8 mouse cellular contexts compared by ENCODE assay signal in the genomic region with DNA sequence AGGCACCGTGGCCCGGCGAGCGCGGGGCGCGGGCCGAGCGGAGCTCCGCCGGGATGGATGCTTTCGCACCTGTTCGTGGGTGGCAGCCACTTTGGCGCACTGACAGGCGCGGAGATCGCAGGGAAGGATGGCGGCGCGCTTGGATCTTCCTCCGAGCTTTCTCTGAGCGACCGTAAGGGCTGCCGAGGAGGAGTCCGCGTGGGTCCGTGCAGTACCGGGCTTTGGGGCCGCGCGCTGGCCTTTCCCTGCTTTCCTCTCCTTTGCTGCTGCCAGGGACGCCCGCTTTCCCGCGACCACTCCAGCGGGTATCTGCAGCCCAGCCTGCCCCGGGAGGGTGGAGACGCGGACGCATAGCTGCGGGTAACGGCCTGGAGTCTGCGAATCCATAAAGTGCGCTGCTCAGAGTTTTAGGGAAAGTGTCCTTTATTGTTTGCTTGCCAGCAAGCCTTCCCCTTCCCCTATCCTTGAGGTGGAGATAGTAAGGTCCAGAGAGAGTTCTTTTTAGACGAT. TPM values are rescaled to one million over a fixed set of nuclear protein-coding genes. Genes with fewer than 3 reads are reported as not detected.
A peak's percentile ranks its signal among the peaks of the same experiment; 100 is the strongest.
DNase-seq lines count a peak whose midpoint lies in the region; ATAC-seq lines count a peak whose summit lies in the region.

No protein-coding gene starts in this region.

- peak overlapping the region; percentile 93 for H3K27ac ChIP-seq in heart, embryonic 11.5 days (ENCODE audit: low read depth, low read length)
- peak overlapping the region; percentile 72 for H3K27ac ChIP-seq in intestine, embryonic 14.5 days (ENCODE audit: low read depth)
- peak overlapping the region; percentile 92 for H3K27ac ChIP-seq in midbrain, embryonic 12.5 days (replicated peaks)

- H3K4me3 ChIP-seq in heart, embryonic 11.5 days (ENCODE audit: low read depth, low read length), result peak overlapping the region; percentile 94
- peak overlapping the region; percentile 74 for H3K4me3 ChIP-seq in intestine, embryonic 14.5 days (ENCODE audit: low read depth, low read length)
- H3K4me3 ChIP-seq in midbrain, embryonic 12.5 days, result peak overlapping the region; percentile 93

- H3K4me1 ChIP-seq in heart, embryonic 11.5 days (ENCODE audit: control insufficient read depth, insufficient read depth, low read length), result peaks cover 25% of the 10 kb centered on the region
- peaks cover 15% of the 10 kb centered on the region for H3K4me1 ChIP-seq in intestine, embryonic 14.5 days (replicated peaks; ENCODE audit: control insufficient read depth, insufficient read depth, low read length)
- peaks cover 24% of the 10 kb centered on the region for H3K4me1 ChIP-seq in midbrain, embryonic 12.5 days

- H3K27me3 ChIP-seq in heart, embryonic 11.5 days (ENCODE audit: control insufficient read depth, insufficient read depth, low read length), result no peaks in the 10 kb centered on the region
- no peaks in the 10 kb centered on the region for H3K27me3 ChIP-seq in intestine, embryonic 14.5 days (replicated peaks; ENCODE audit: control insufficient read depth, insufficient read depth, low read length)
- no peaks in the 10 kb centered on the region for H3K27me3 ChIP-seq in midbrain, embryonic 12.5 days

- H3K36me3 ChIP-seq in heart, embryonic 11.5 days (ENCODE audit: control insufficient read depth, insufficient read depth, low read length), result no peaks in the 10 kb centered on the region
- H3K36me3 ChIP-seq in intestine, embryonic 14.5 days (ENCODE audit: control insufficient read depth, insufficient read depth, low read length), result no peaks in the 10 kb centered on the region
- no peaks in the 10 kb centered on the region for H3K36me3 ChIP-seq in midbrain, embryonic 12.5 days

- peak overlapping the region; percentile 84 for H3K4me2 ChIP-seq in heart, embryonic 11.5 days
- H3K4me2 ChIP-seq in intestine, embryonic 14.5 days (ENCODE audit: low read length), result peak overlapping the region; percentile 90
- peak overlapping the region; percentile 87 for H3K4me2 ChIP-seq in midbrain, embryonic 12.5 days (replicated peaks)

- H3K9me3 ChIP-seq in heart, embryonic 11.5 days (replicated peaks; ENCODE audit: control insufficient read depth, low read length), result no peaks in the 10 kb centered on the region
- no peaks in the 10 kb centered on the region for H3K9me3 ChIP-seq in intestine, embryonic 14.5 days (ENCODE audit: control insufficient read depth, low read length)
- H3K9me3 ChIP-seq in midbrain, embryonic 12.5 days, result no peaks in the 10 kb centered on the region

- no peak for DNase-seq in heart, adult 11 months
- DNase-seq in 3T3-L1 (ENCODE audit: low read depth, low spot score), result peak; percentile 32
- DNase-seq in intestine, embryonic 14.5 days (ENCODE audit: low spot score), result peak; percentile 73
- no peak for DNase-seq in frontal cortex, postnatal 10 days (ENCODE audit: low spot score in 2 of 2)
- DNase-seq in ovary, adult 18-20 months (ENCODE audit: low spot score), result no peak

- peak overlapping the region; percentile 85 for H3K9ac ChIP-seq in heart, embryonic 11.5 days (ENCODE audit: low read depth, low read length)
- peak overlapping the region; percentile 68 for H3K9ac ChIP-seq in intestine, embryonic 14.5 days (ENCODE audit: low read length)
- peak overlapping the region; percentile 81 for H3K9ac ChIP-seq in midbrain, embryonic 12.5 days (replicated peaks)

- WGBS in heart, embryonic 11.5 days (ENCODE audit: insufficient replicate concordance), result under 1% methylated on average over 43 of the region's 45 CpGs
- 0% methylated on average over 43 of the region's 45 CpGs for WGBS in intestine, embryonic 14.5 days
- WGBS in midbrain, embryonic 12.5 days, result 0% methylated on average over 45 of the region's 45 CpGs

- ATAC-seq in heart, embryonic 11.5 days (replicated peaks; ENCODE audit: insufficient number of reproducible peaks, low FRiP score, low TSS enrichment), result peak; percentile 50; the same call in 1 of the 2 replicates
- peak; percentile 4 for ATAC-seq in common myeloid progenitor, adult 5-6 weeks (replicated peaks; ENCODE audit: low read depth, poor library complexity, severe bottlenecking)
- ATAC-seq in intestine, embryonic 14.5 days (replicated peaks; ENCODE audit: low FRiP score, low TSS enrichment, low read depth), result peak; percentile 63
- ATAC-seq in midbrain, embryonic 12.5 days (ENCODE audit: low FRiP score, low read depth), result peak; percentile 66

RNA-seq across cellular contexts. Expression of a gene that starts 0.5 kb away (rescaled TPM):
- polyA plus RNA-seq in heart, embryonic 11.5 days (2014; fragmentation: Nextera tagmentation; extraction: Ambion mirVana), result 91.2 and 102 TPM in 2 replicates
- total RNA-seq in common myeloid progenitor, adult 5-6 weeks (2017), result 61.5 and 75.8 TPM in 2 replicates
- polyA plus RNA-seq in intestine, embryonic 14.5 days (2014; fragmentation: Nextera tagmentation; extraction: Ambion mirVana), result 89.5 and 91.6 TPM in 2 replicates
- 67.0 and 69.3 TPM in 2 replicates for polyA plus RNA-seq in midbrain, embryonic 12.5 days (2016; fragmentation: Nextera tagmentation; extraction: Ambion mirVana)

Comparison
In these comparisons a context has a peak if more than half of its experiments do, and no peak if none do; other contexts are left out.
1. ATAC-seq: peak in every context shown above with its lines; median percentile 66 in midbrain, embryonic 12.5 days; 63 in intestine, embryonic 14.5 days; 50 in heart, embryonic 11.5 days; 4 in common myeloid progenitor, adult 5-6 weeks.
2. DNase-seq: peak in 3T3-L1 (single experiment) and intestine, embryonic 14.5 days (single experiment); none in heart, adult 11 months (single experiment), frontal cortex, postnatal 10 days (0 of 2) and ovary, adult 18-20 months (single experiment).
3. Peak in every context shown above with its lines, with median percentiles within 50 percentile points of each other: H3K27ac ChIP-seq, H3K4me2 ChIP-seq, H3K4me3 ChIP-seq and H3K9ac ChIP-seq.